Mouse (Mus musculus) heart, embryonic 14.5 days (tissue): ENCODE data around the gene Btnl9. TPM values are rescaled to one million over a fixed set of nuclear protein-coding genes. Genes with fewer than 3 reads are reported as not detected.

Source experiments
- ATAC-seq: fragments of 200-750 bp; cut with Nextera tagmentation; 2 replicates; pipeline ENCODE4 v1.8.0; 2017; ENCODE audit warnings: low read depth, moderate TSS enrichment; ENCODE audit not compliant: insufficient number of reproducible peaks, insufficient read depth, low FRiP score
- H3K27ac ChIP-seq, 2 experiments: fragments of 200-500 bp in 1 of 2; fragments of 300-500 bp in 1 of 2; sonication (generic) in 1 of 2; replicated peaks in 1 of 2; 2 replicates each; pipeline ENCODE4 v1.5.1; 2012 to 2014; ENCODE audit warnings: low read depth in 2 of 2, low read length in 2 of 2, control low read depth in 1 of 2, mild to moderate bottlenecking in 1 of 2, mixed read lengths in 1 of 2; ENCODE audit not compliant: control insufficient read depth in 1 of 2, insufficient read depth in 1 of 2
- H3K27me3 ChIP-seq: fragments of 300-500 bp; sonication (generic); 2 replicates; pipeline ENCODE4 v1.6.1; 2014; ENCODE audit warnings: mild to moderate bottlenecking, low read length, control low read depth; ENCODE audit not compliant: control insufficient read depth, insufficient read depth
- H3K36me3 ChIP-seq: fragments of 300-500 bp; sonication (generic); 2 replicates; pipeline ENCODE4 v1.6.1; 2014; ENCODE audit warnings: mild to moderate bottlenecking, control low read depth, low read length, mixed read lengths; ENCODE audit not compliant: control insufficient read depth, insufficient read depth
- H3K4me1 ChIP-seq, 2 experiments: fragments of 200-500 bp in 1 of 2; fragments of 300-500 bp in 1 of 2; sonication (generic) in 1 of 2; 2 replicates each; pipeline ENCODE4 v1.6.1; 2012 to 2014; ENCODE audit warnings: low read length in 2 of 2, control low read depth in 1 of 2, mixed read lengths in 1 of 2; ENCODE audit not compliant: control insufficient read depth in 2 of 2, insufficient read depth in 2 of 2
- H3K4me2 ChIP-seq: fragments of 300-500 bp; sonication (generic); 2 replicates; pipeline ENCODE4 v1.6.1; 2014; ENCODE audit warnings: mild to moderate bottlenecking, low read length
- H3K4me3 ChIP-seq, 2 experiments: fragments of 200-500 bp in 1 of 2; fragments of 300-500 bp in 1 of 2; sonication (generic) in 1 of 2; 2 replicates each; pipeline ENCODE4 v1.5.1; 2012 to 2014; ENCODE audit warnings: low read length in 2 of 2, mild to moderate bottlenecking in 2 of 2, control low read depth in 1 of 2, low read depth in 1 of 2, moderate library complexity in 1 of 2; ENCODE audit not compliant: control insufficient read depth in 1 of 2, insufficient read depth in 1 of 2
- H3K9ac ChIP-seq: fragments of 300-500 bp; sonication (generic); 2 replicates; pipeline ENCODE4 v1.6.1; 2014; ENCODE audit warnings: mild to moderate bottlenecking, low read length
- H3K9me3 ChIP-seq: fragments of 300-500 bp; sonication (generic); 2 replicates; pipeline ENCODE4 v1.6.1; 2016; ENCODE audit warnings: low read length, control low read depth; ENCODE audit not compliant: control insufficient read depth
- WGBS: fragments of 180-500 bp; shearing (Covaris S2); extraction: QIAGEN DNeasy Blood & Tissue Kit; methylation state at CpG from one replicate; pipeline ENCODE4 v1.1.7; 2014; 5-methylcytosine and 5-hydroxymethylcytosine counted together
- polyA plus RNA-seq: library from polyadenylated mRNA; unstranded; fragments of >200 nt; fragmentation: Nextera tagmentation; extraction: Ambion mirVana; gene quantifications from 2 replicates; pipeline ENCODE4 v1.2.1, GENCODE M21; 2014

Btnl9 gene
- polyA plus RNA-seq, 1 experiment from 2014 or later, result 5.9 TPM

GRCm38 (mm10) chr11:49207495-49207894, 20.5 kb upstream of the Btnl9 start:
- no peak for ATAC-seq
- Histone ChIP-seq H3K4me2 (no peak overlapping the region), H3K36me3 (peaks cover 15% of the 10 kb centered on the region), H3K4me1 (peaks cover 0 to 10% of the 10 kb centered on the region in 2 experiments; a peak in 2 of 4 replicates), H3K9ac (no peak overlapping the region), H3K4me3 (no peak overlapping the region), H3K27ac (no peak overlapping the region), H3K27me3 (no peaks in the 10 kb centered on the region), H3K9me3 (no peaks in the 10 kb centered on the region)
- 100% methylated on average over 1 of the region's 1 CpGs for WGBS

GRCm38 (mm10) chr11:49205080-49205590, 18.2 kb upstream of the Btnl9 start:
- H3K27me3 ChIP-seq, result no peaks in the 10 kb centered on the region
- H3K4me2 ChIP-seq, result peak overlapping the region; percentile 93
- ATAC-seq, result no peak
- peaks cover 2 to 15% of the 10 kb centered on the region in 2 experiments; a peak in 3 of 4 replicates for H3K4me1 ChIP-seq
- WGBS, result 65% methylated on average over 6 of the region's 6 CpGs
- H3K36me3 ChIP-seq, result peaks cover 15% of the 10 kb centered on the region
- no peak overlapping the region for H3K9ac ChIP-seq
- no peaks in the 10 kb centered on the region for H3K9me3 ChIP-seq
- no peak overlapping the region for H3K4me3 ChIP-seq
- no peak overlapping the region for H3K27ac ChIP-seq

GRCm38 (mm10) chr11:49203771-49204497, 17.0 kb upstream of the Btnl9 start:
- H3K27ac ChIP-seq, result peak overlapping the region; percentile 99 to 100
- peak; percentile 70; the same call in 1 of the 2 replicates for ATAC-seq
- H3K9ac ChIP-seq, result peak overlapping the region; percentile 98
- peaks cover 2 to 15% of the 10 kb centered on the region in 2 experiments; a peak in 3 of 4 replicates for H3K4me1 ChIP-seq
- H3K4me3 ChIP-seq, result peak overlapping the region; percentile 84 to 98
- H3K4me2 ChIP-seq, result peak overlapping the region; percentile 93
- no peaks in the 10 kb centered on the region for H3K27me3 ChIP-seq
- H3K9me3 ChIP-seq, result no peaks in the 10 kb centered on the region
- H3K36me3 ChIP-seq, result peaks cover 15% of the 10 kb centered on the region
- under 1% methylated on average over 24 of the region's 24 CpGs for WGBS

GRCm38 (mm10) chr11:49203129-49203768, 16.3 kb upstream of the Btnl9 start, which contains the start of gene Zfp62:
Gene Zfp62 (plus strand): TSS chr11:49203292.
- peak within 1 kb of the TSS; percentile 99 to 100 for H3K27ac ChIP-seq
- peak; percentile 89 for ATAC-seq
- no peaks in the 10 kb centered on the region for H3K27me3 ChIP-seq
- peak within 1 kb of the TSS; percentile 84 to 98 for H3K4me3 ChIP-seq
- H3K4me2 ChIP-seq, result peak within 1 kb of the TSS; percentile 93
- H3K9ac ChIP-seq, result peak within 1 kb of the TSS; percentile 98
- H3K9me3 ChIP-seq, result no peaks in the 10 kb centered on the region
- WGBS, result under 1% methylated on average over 47 of the region's 47 CpGs
- H3K36me3 ChIP-seq, result peaks cover 15% of the 10 kb centered on the region
- H3K4me1 ChIP-seq, result peaks cover 2 to 15% of the 10 kb centered on the region in 2 experiments; a peak in 3 of 4 replicates

- H3K9me3 ChIP-seq, result no peaks in the 10 kb centered on the region
- peak overlapping the region; percentile 93 for H3K4me2 ChIP-seq
- peak overlapping the region; percentile 99 to 100 for H3K27ac ChIP-seq
- no peak for ATAC-seq
- H3K4me3 ChIP-seq, result peak overlapping the region; percentile 84 to 98
- H3K4me1 ChIP-seq, result peaks cover 2 to 14% of the 10 kb centered on the region in 2 experiments; a peak in 3 of 4 replicates
- H3K27me3 ChIP-seq, result no peaks in the 10 kb centered on the region
- peak overlapping the region; percentile 98 for H3K9ac ChIP-seq
- WGBS, result 2% methylated on average over 10 of the region's 10 CpGs
- peaks cover 12% of the 10 kb centered on the region for H3K36me3 ChIP-seq
These were observed 15.6 kb upstream of the Btnl9 start for GRCm38 (mm10) chr11:49202523-49203061.

GRCm38 (mm10) chr11:49202071-49202470, 15.1 kb upstream of the Btnl9 start:
- Histone ChIP-seq H3K9me3 (no peaks in the 10 kb centered on the region), H3K9ac (peak overlapping the region; percentile 98), H3K27ac (peak overlapping the region; percentile 99 to 100), H3K36me3 (peaks cover 8% of the 10 kb centered on the region), H3K4me1 (peaks cover 2 to 11% of the 10 kb centered on the region in 2 experiments; a peak in 3 of 4 replicates), H3K4me2 (peak overlapping the region; percentile 93), H3K27me3 (no peaks in the 10 kb centered on the region), H3K4me3 (peak overlapping the region; percentile 84 to 98; a peak in 3 of 4 replicates)
- 43% methylated on average over 2 of the region's 2 CpGs for WGBS
- no peak for ATAC-seq

GRCm38 (mm10) chr11:49201142-49201541, 14.2 kb upstream of the Btnl9 start:
- Histone ChIP-seq H3K27ac (no peak overlapping the region), H3K4me3 (no peak overlapping the region), H3K4me2 (no peak overlapping the region), H3K4me1 (peaks cover 2 to 11% of the 10 kb centered on the region in 2 experiments; a peak in 3 of 4 replicates), H3K36me3 (0 out of 2 replicates have a peak, but pooled peaks cover under 1% of the 10 kb centered on the region), H3K27me3 (no peaks in the 10 kb centered on the region), H3K9ac (no peak overlapping the region), H3K9me3 (no peaks in the 10 kb centered on the region)
- no peak for ATAC-seq
